Mouse (Mus musculus) G1E-ER4 (cell line): ENCODE data around the gene 4930415O20Rik. TPM values are rescaled to one million over a fixed set of nuclear protein-coding genes. Genes with fewer than 3 reads are reported as not detected.

Experiments used
- GATA1 ChIP-seq: IDR thresholded peaks from one replicate; pipeline ENCODE4 v1.8.0; 2012; ENCODE audit warnings: low read length, inconsistent platforms
- polyA plus RNA-seq: library from polyadenylated mRNA; stranded (reverse); fragments of >175 nt; gene quantifications from 2 replicates; pipeline ENCODE4 v1.2.3, GENCODE M21; 2012

The 4930415O20Rik gene
- polyA plus RNA-seq, 1 experiment = not detected

DNA sequence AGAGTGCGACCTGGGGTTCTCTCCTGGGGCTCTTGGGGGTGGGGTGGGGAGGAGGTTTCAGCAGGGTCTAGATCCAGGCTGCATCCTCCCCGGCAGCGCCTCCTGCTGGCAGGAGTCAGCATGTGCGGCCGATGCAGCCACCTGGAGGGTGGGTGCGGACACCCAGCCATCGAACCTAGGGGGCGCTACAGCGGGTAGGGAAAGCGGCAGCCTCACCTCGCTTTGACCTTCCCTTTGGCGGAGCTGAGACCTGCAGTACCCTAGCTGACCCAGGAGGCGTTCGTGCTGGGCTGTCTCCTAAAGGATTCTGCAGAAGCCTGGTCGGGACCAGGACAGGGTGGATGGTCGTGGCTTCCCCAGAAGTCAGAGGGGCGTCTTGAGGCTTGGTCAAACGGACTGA is 60.7 kb downstream of the 4930415O20Rik start:
- no peak for TF ChIP-seq GATA1

DNA sequence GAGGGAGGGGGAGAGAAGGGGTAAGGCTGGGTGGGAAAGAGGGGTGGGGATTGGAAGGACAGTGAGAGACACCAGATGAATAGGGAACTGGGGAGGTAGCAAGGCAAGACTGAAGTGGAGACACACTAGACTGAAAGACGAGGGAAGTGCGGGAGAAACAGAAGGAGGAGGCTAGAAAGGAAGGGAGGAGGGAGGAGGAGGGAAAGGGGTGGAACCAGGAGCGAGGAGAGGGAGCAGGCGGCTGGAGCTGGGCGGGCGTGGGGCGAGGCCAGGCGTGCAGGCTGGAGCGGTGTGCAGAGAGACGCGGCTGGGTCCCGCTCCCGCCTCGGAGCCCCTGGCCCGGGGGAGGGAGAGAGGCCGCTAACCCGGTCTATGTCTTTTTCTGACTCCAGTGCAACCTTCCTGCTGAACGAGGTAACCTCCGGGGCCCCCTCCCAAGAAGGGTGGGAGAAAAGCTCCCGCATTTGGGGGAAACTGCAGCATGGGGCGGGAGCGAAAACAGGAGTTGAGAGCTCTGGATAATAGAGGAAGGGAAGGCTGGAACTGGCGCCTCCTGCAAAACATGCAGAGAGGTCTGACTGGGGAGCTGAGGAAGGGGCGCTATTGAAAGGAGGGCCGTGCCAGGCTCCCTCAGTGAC is 61.4 kb downstream of the 4930415O20Rik start:
- no peak for TF ChIP-seq GATA1

GRCm38 (mm10) chr15:98632921-98633320 is 62.1 kb downstream of the 4930415O20Rik start:
- no peak for TF ChIP-seq GATA1

DNA sequence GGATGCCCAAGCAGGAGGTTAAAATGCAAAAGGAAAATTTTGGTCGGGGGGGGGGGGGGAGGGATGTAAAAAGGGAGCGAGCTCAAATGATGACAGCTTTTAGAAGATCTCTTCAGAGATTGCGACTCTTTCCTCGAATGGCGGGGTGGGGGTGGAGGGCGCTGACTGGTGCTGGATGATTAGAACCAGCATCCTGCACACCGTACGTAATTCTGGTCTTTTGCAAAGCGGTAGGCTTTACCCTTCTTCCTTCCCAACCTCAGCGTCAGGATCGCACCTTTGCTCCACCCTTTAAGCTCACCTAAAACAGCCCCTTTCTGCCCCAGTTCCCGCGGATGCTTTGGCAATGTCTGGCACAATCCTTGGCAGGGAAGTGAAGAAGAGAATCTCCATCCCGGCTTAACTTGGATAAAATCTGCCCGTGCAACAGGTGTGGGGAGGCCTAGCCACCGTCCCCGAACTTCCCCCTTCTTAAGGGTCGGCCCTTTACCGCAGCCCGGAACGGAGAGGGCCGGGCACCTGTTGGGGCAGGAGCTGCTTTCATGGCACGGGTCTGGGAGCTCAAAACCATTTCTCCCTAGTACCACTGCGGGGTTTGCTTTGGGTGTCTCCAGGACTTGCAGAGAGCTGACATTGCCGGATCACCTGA is 63.1 kb downstream of the 4930415O20Rik start:
- TF ChIP-seq GATA1 = no peak

- TF ChIP-seq GATA1 = no peak
Observed at GRCm38 (mm10) chr15:98634541-98635081, 63.8 kb downstream of the 4930415O20Rik start.

DNA sequence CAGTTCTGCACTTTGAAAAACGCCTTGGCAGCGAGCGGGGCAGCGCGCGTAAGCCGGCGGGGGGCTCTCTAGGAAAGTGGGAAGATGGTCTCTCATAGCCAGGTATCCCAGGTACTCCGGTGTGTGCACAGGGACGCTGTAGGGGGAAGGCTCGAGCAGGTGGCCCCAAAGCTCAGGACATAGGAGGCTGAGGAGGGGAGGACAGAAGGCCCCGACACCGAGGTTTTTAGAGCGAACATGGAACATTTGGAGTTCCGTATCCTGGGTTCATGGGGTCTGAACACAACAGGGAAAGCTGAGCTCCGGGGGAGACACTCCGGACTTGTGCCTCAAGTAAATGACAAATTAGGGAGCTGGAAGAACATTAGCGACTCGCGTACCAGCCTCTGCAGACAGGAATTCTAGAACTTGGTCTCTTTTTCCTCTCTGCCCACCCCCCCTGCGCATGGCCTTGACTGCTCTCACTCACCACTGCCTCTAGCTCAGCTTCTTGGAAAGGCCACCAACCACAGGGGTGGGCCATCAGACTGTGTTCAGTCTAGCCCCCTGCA is 64.6 kb downstream of the 4930415O20Rik start:
- no peak for TF ChIP-seq GATA1

DNA sequence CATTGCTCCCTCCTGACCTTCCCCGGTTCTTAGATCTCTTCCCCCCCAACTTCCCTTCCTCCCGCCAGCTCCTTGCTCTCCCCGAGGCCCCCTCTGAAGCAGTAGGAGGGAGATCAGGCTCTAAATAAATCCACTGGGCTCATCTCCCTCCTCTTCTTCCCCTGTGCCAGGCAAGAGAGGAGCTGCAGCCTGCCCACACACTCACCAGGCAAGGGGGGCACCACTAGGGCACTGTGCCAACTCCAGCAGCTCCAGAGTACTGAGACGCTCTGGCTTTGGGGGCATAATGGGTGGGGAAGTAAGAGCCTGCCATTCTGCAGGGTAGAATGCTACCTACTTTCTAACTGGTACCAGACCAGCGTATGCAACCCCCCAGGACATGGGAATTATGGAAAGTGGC is 65.7 kb downstream of the 4930415O20Rik start:
- no peak for TF ChIP-seq GATA1

- TF ChIP-seq GATA1 = no peak
Observed at GRCm38 (mm10) chr15:98637155-98637554, 66.4 kb downstream of the 4930415O20Rik start.

Other genes starting within 250 kb of the 4930415O20Rik start
- not detected in 2 replicates for gene Olfr284, start 230.0 kb upstream of the 4930415O20Rik start, polyA plus RNA-seq
- not detected in 2 replicates for gene Olfr283, start 190.1 kb upstream of the 4930415O20Rik start, polyA plus RNA-seq
- not detected in 2 replicates for gene Olfr282, start 139.8 kb upstream of the 4930415O20Rik start, polyA plus RNA-seq
- not detected in 2 replicates for gene Olfr281, start 118.4 kb upstream of the 4930415O20Rik start, polyA plus RNA-seq
- not detected in 2 replicates for gene OR5BS1P, start 101.1 kb upstream of the 4930415O20Rik start, polyA plus RNA-seq
- not detected in 2 replicates for gene Lalba, start 88.3 kb upstream of the 4930415O20Rik start, polyA plus RNA-seq
- not detected in 2 replicates for gene Olfr279, start 78.6 kb upstream of the 4930415O20Rik start, polyA plus RNA-seq
- 43.8 and 46.5 TPM in 2 replicates for gene Kansl2, start 36.7 kb upstream of the 4930415O20Rik start, polyA plus RNA-seq
- gene Ccnt1, start 81 bp upstream of the 4930415O20Rik start, polyA plus RNA-seq = 2.6 and 3.5 TPM in 2 replicates
- 16.9 and 17.3 TPM in 2 replicates for gene Adcy6, start 39.1 kb downstream of the 4930415O20Rik start, polyA plus RNA-seq
- 0.39 and 0.45 TPM in 2 replicates for gene Cacnb3, start 59.8 kb downstream of the 4930415O20Rik start, polyA plus RNA-seq
- gene Ddx23, start 91.9 kb downstream of the 4930415O20Rik start, polyA plus RNA-seq = 120 and 126 TPM in 2 replicates
- 0.08 and 0.09 TPM in 2 replicates for gene Rnd1, start 106.5 kb downstream of the 4930415O20Rik start, polyA plus RNA-seq
- gene Ccdc65, start 137.2 kb downstream of the 4930415O20Rik start, polyA plus RNA-seq = not detected in 2 replicates
- gene Fkbp11, start 157.2 kb downstream of the 4930415O20Rik start, polyA plus RNA-seq = 9.6 and 10.2 TPM in 2 replicates
- 37.5 and 43.4 TPM in 2 replicates for gene Arf3, start 192.2 kb downstream of the 4930415O20Rik start, polyA plus RNA-seq
- not detected in 2 replicates for gene Wnt10b, start 207.1 kb downstream of the 4930415O20Rik start, polyA plus RNA-seq
- not detected in 2 replicates for gene Wnt1, start 218.9 kb downstream of the 4930415O20Rik start, polyA plus RNA-seq
- gene Ddn, start 238.5 kb downstream of the 4930415O20Rik start, polyA plus RNA-seq = 0.14 and 0.15 TPM in 2 replicates